Comparison of ENCODE assay signal across 29 mouse cellular contexts in the genomic region with DNA sequence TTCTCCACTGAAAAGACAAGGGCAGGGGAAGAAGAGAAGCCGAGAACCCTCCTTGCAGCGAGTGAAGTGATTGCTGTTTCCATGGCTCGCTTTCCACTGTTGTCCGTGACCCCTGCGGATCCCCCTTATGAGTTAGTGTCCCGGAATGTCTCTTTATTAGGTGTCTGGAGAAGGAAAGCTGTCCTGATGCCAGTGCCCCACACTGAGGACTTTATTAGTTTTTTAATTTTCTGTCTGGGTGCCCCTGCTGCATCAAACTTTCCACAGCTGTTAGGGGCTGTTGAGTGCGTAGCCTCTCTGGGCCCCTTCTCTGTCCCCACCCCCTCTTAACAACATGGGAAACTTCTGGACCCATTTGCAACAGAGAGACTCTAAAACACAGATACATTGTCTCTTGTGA.
DNase-seq lines count a peak whose midpoint lies in the region; ATAC-seq lines count a peak whose summit lies in the region.
"Had no signal": no experiment of that assay in that cellular context is flagged by ENCODE, and none has a peak within 500 bp of the region (broad histone marks: within the 10 kb centered on the region; RNA-seq: fewer than 3 reads in every experiment).

No protein-coding gene starts in this region.

- WGBS in heart, embryonic 10.5 days: 78% methylated on average over 7 of the region's 7 CpGs
- 67% methylated on average over 7 of the region's 7 CpGs for WGBS in heart, embryonic 11.5 days (ENCODE audit: insufficient replicate concordance)
- 53% methylated on average over 7 of the region's 7 CpGs for WGBS in midbrain, embryonic 10.5 days
- 36% methylated on average over 7 of the region's 7 CpGs for WGBS in midbrain, embryonic 14.5 days
- 73% methylated on average over 7 of the region's 7 CpGs for WGBS in embryonic facial prominence, embryonic 13.5 days
- 32% methylated on average over 7 of the region's 7 CpGs for WGBS in limb, embryonic 15.5 days

- no peak for DNase-seq in heart, embryonic 10.5 days (ENCODE audit: low spot score)
- no peak for DNase-seq in midbrain, embryonic 10.5 days (ENCODE audit: low spot score)
- DNase-seq in midbrain, embryonic 14.5 days: no peak
- no peak for DNase-seq in frontal cortex, adult 2 months (ENCODE audit: extremely low spot score in 1 of 2, low spot score in 1 of 2)
- DNase-seq in thymus, postnatal 0 days (ENCODE audit: low spot score): no peak
- DNase-seq: adrenal gland, postnatal 14 days; B cell, adult 2 months; cerebellum, adult 11 months; cerebellum, adult 9-10 months; cerebellum, postnatal 36 days; gastrocnemius, postnatal 25 days; heart, adult 18-20 months; heart, postnatal 10 days; kidney, adult 11 months; kidney, postnatal 14 days; layer of hippocampus, adult 9-11 months had no signal

- peak overlapping the region; percentile 6; the same call in 1 of the 2 replicates for H3K27ac ChIP-seq in heart, embryonic 10.5 days
- no peak overlapping the region for H3K27ac ChIP-seq in heart, embryonic 11.5 days (ENCODE audit: low read depth, low read length)
- H3K27ac ChIP-seq in midbrain, embryonic 10.5 days (replicated peaks): peak overlapping the region; percentile 38; the same call in 1 of the 2 replicates
- no peak overlapping the region for H3K27ac ChIP-seq in midbrain, embryonic 14.5 days (replicated peaks; ENCODE audit: low read depth, low read length)
- 0 out of 2 replicates have a peak overlapping the region, but pooled peaks have one; percentile 22 for H3K27ac ChIP-seq in embryonic facial prominence, embryonic 13.5 days
- peak overlapping the region; percentile 33; the same call in 1 of the 2 replicates for H3K27ac ChIP-seq in limb, embryonic 15.5 days
- H3K27ac ChIP-seq: forebrain, embryonic 15.5 days; heart, embryonic 13.5 days; hindbrain, embryonic 15.5 days; liver, embryonic 14.5 days; lung, embryonic 15.5 days; midbrain, embryonic 13.5 days had no signal

- no peak for ATAC-seq in heart, embryonic 11.5 days (replicated peaks; ENCODE audit: insufficient number of reproducible peaks, low FRiP score, low TSS enrichment)
- ATAC-seq in midbrain, embryonic 14.5 days (ENCODE audit: low FRiP score, low TSS enrichment): no peak
- ATAC-seq in embryonic facial prominence, embryonic 13.5 days (ENCODE audit: insufficient number of reproducible peaks, insufficient read depth, low FRiP score, low TSS enrichment, low read depth): no peak
- ATAC-seq in limb, embryonic 15.5 days (ENCODE audit: insufficient number of reproducible peaks, low FRiP score, low TSS enrichment, low read depth): no peak
- ATAC-seq: forebrain, embryonic 15.5 days; inflammation-experienced regulatory T-cells, adult 6 months; midbrain, embryonic 13.5 days had no signal

- H3K9ac ChIP-seq in heart, embryonic 11.5 days (ENCODE audit: low read depth, low read length): no peak overlapping the region
- no peak overlapping the region for H3K9ac ChIP-seq in midbrain, embryonic 14.5 days (replicated peaks; ENCODE audit: low read length)
- H3K9ac ChIP-seq in embryonic facial prominence, embryonic 13.5 days: no peak overlapping the region
- no peak overlapping the region for H3K9ac ChIP-seq in limb, embryonic 15.5 days
- H3K9ac ChIP-seq: forebrain, embryonic 15.5 days; heart, embryonic 13.5 days; hindbrain, embryonic 15.5 days; limb, embryonic 12.5 days; liver, embryonic 14.5 days; lung, embryonic 15.5 days; midbrain, embryonic 13.5 days had no signal

- no peaks in the 10 kb centered on the region; the same call in 1 of the 2 replicates for H3K27me3 ChIP-seq in heart, embryonic 10.5 days (ENCODE audit: insufficient read depth, poor library complexity, severe bottlenecking)
- no peaks in the 10 kb centered on the region; the same call in 1 of the 2 replicates for H3K27me3 ChIP-seq in heart, embryonic 11.5 days (ENCODE audit: control insufficient read depth, insufficient read depth, low read length)
- peaks cover 73% of the 10 kb centered on the region for H3K27me3 ChIP-seq in midbrain, embryonic 10.5 days (ENCODE audit: low read depth, poor library complexity, severe bottlenecking)
- H3K27me3 ChIP-seq in midbrain, embryonic 14.5 days (ENCODE audit: control insufficient read depth, insufficient read depth, low read length): peaks cover 7% of the 10 kb centered on the region; the same call in 1 of the 2 replicates
- no peaks in the 10 kb centered on the region for H3K27me3 ChIP-seq in embryonic facial prominence, embryonic 13.5 days
- H3K27me3 ChIP-seq in limb, embryonic 15.5 days: no peaks in the 10 kb centered on the region
- H3K27me3 ChIP-seq: forebrain, embryonic 15.5 days; heart, embryonic 13.5 days; limb, embryonic 12.5 days; lung, embryonic 15.5 days had no signal

- H3K4me3 ChIP-seq in heart, embryonic 10.5 days: no peak overlapping the region
- H3K4me3 ChIP-seq in heart, embryonic 11.5 days (ENCODE audit: low read depth, low read length): no peak overlapping the region
- H3K4me3 ChIP-seq in midbrain, embryonic 10.5 days: no peak overlapping the region
- H3K4me3 ChIP-seq in midbrain, embryonic 14.5 days (replicated peaks; ENCODE audit: low read depth, low read length): no peak overlapping the region
- H3K4me3 ChIP-seq in embryonic facial prominence, embryonic 13.5 days: no peak overlapping the region
- no peak overlapping the region for H3K4me3 ChIP-seq in limb, embryonic 15.5 days
- H3K4me3 ChIP-seq: forebrain, embryonic 15.5 days; heart, embryonic 13.5 days; hindbrain, embryonic 10.5 days; hindbrain, embryonic 15.5 days; limb, embryonic 12.5 days; lung, embryonic 15.5 days; megakaryocyte, embryonic 14.5 days; midbrain, embryonic 13.5 days had no signal

- peaks cover 19% of the 10 kb centered on the region for H3K4me1 ChIP-seq in heart, embryonic 10.5 days
- H3K4me1 ChIP-seq in heart, embryonic 11.5 days (ENCODE audit: control insufficient read depth, insufficient read depth, low read length): no peaks in the 10 kb centered on the region
- peaks cover 52% of the 10 kb centered on the region for H3K4me1 ChIP-seq in midbrain, embryonic 10.5 days
- no peaks in the 10 kb centered on the region for H3K4me1 ChIP-seq in midbrain, embryonic 14.5 days (ENCODE audit: control insufficient read depth, insufficient read depth, low read length)
- peaks cover 51% of the 10 kb centered on the region for H3K4me1 ChIP-seq in embryonic facial prominence, embryonic 13.5 days
- H3K4me1 ChIP-seq in limb, embryonic 15.5 days: peaks cover 61% of the 10 kb centered on the region
- H3K4me1 ChIP-seq: forebrain, embryonic 15.5 days had no signal

- H3K9me3 ChIP-seq in heart, embryonic 10.5 days: no peaks in the 10 kb centered on the region; the same call in 1 of the 2 replicates
- H3K9me3 ChIP-seq in heart, embryonic 11.5 days (replicated peaks; ENCODE audit: control insufficient read depth, low read length): no peaks in the 10 kb centered on the region; the same call in 1 of the 2 replicates
- peaks cover 7% of the 10 kb centered on the region; the same call in 1 of the 2 replicates for H3K9me3 ChIP-seq in midbrain, embryonic 10.5 days (replicated peaks)
- H3K9me3 ChIP-seq in midbrain, embryonic 14.5 days (ENCODE audit: control insufficient read depth, low read length): no peaks in the 10 kb centered on the region
- H3K9me3 ChIP-seq in embryonic facial prominence, embryonic 13.5 days: 0 out of 2 replicates have a peak, but pooled peaks cover 4% of the 10 kb centered on the region
- H3K9me3 ChIP-seq in limb, embryonic 15.5 days: no peaks in the 10 kb centered on the region
- H3K9me3 ChIP-seq: forebrain, embryonic 15.5 days; hindbrain, embryonic 15.5 days; lung, embryonic 15.5 days had no signal

- no peak overlapping the region for H3K4me2 ChIP-seq in heart, embryonic 11.5 days
- no peak overlapping the region for H3K4me2 ChIP-seq in midbrain, embryonic 14.5 days (ENCODE audit: low read length)
- H3K4me2 ChIP-seq in embryonic facial prominence, embryonic 13.5 days: no peak overlapping the region
- no peak overlapping the region for H3K4me2 ChIP-seq in limb, embryonic 15.5 days
- H3K4me2 ChIP-seq: forebrain, embryonic 15.5 days; heart, embryonic 13.5 days; hindbrain, embryonic 15.5 days; limb, embryonic 12.5 days; lung, embryonic 15.5 days; midbrain, embryonic 13.5 days had no signal

- no peaks in the 10 kb centered on the region for H3K36me3 ChIP-seq in heart, embryonic 10.5 days
- H3K36me3 ChIP-seq in heart, embryonic 11.5 days (ENCODE audit: control insufficient read depth, insufficient read depth, low read length): 0 out of 2 replicates have a peak, but pooled peaks cover 2% of the 10 kb centered on the region
- H3K36me3 ChIP-seq in midbrain, embryonic 10.5 days: no peaks in the 10 kb centered on the region
- H3K36me3 ChIP-seq in midbrain, embryonic 14.5 days (ENCODE audit: control insufficient read depth, insufficient read depth, low read length): no peaks in the 10 kb centered on the region
- no peaks in the 10 kb centered on the region for H3K36me3 ChIP-seq in embryonic facial prominence, embryonic 13.5 days
- no peaks in the 10 kb centered on the region for H3K36me3 ChIP-seq in limb, embryonic 15.5 days
- H3K36me3 ChIP-seq: forebrain, embryonic 15.5 days; heart, embryonic 13.5 days; hindbrain, embryonic 10.5 days; hindbrain, embryonic 15.5 days; limb, embryonic 12.5 days; lung, embryonic 15.5 days; midbrain, embryonic 13.5 days had no signal

Comparison
In these comparisons a context has a peak if more than half of its experiments do, and no peak if none do; other contexts are left out.
1. H3K27ac ChIP-seq: peak in heart, embryonic 10.5 days (single experiment), midbrain, embryonic 10.5 days (single experiment), embryonic facial prominence, embryonic 13.5 days (single experiment) and limb, embryonic 15.5 days (single experiment); none in heart, embryonic 11.5 days (single experiment) and midbrain, embryonic 14.5 days (single experiment).